ENCODE assay signal across 10 mouse cellular contexts in the genomic region with DNA sequence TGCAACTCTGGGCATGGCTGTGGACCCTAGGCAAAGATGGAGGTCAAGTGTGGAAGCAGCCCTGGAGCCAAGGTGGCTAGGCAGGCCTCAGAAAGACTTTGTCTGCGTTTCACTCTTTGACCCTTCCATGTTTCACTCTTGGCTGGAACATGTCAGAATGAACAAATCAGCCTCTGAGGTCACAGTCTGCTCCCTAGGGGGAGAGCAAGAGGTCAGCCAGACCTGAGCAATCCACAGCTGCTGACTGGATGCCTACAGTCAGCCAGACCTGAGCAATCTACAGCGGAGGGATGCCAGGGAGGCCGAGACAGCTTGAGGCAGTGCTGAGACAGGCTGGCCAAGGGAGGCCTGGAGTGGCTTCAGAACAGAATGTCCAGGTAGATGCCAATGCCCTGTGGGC. TPM values are rescaled to one million over a fixed set of nuclear protein-coding genes. Genes with fewer than 3 reads are reported as not detected.
A peak's percentile ranks its signal among the peaks of the same experiment; 100 is the strongest.
DNase-seq lines count a peak whose midpoint lies in the region; ATAC-seq lines count a peak whose summit lies in the region.
"Had no signal": no experiment of that assay in that cellular context is flagged by ENCODE, and none has a peak within 500 bp of the region (broad histone marks: within the 10 kb centered on the region; RNA-seq: fewer than 3 reads in every experiment).

No protein-coding gene starts in this region.

- no peaks in the 10 kb centered on the region for H3K36me3 ChIP-seq in embryonic facial prominence, embryonic 11.5 days (replicated peaks; ENCODE audit: control insufficient read depth, insufficient read depth, low read depth, low read length)
- H3K36me3 ChIP-seq: embryonic facial prominence, embryonic 13.5 days; hindbrain, embryonic 15.5 days had no signal

- no peak overlapping the region for H3K27ac ChIP-seq in embryonic facial prominence, embryonic 11.5 days (replicated peaks; ENCODE audit: low read depth, low read length)
- H3K27ac ChIP-seq: embryonic facial prominence, embryonic 13.5 days; hindbrain, embryonic 15.5 days had no signal

- H3K4me1 ChIP-seq in embryonic facial prominence, embryonic 11.5 days (ENCODE audit: control insufficient read depth, insufficient read depth, low read length): peaks cover 7% of the 10 kb centered on the region
- H3K4me1 ChIP-seq: hindbrain, embryonic 15.5 days had no signal

- ATAC-seq in embryonic facial prominence, embryonic 11.5 days (replicated peaks; ENCODE audit: insufficient number of reproducible peaks, low FRiP score, low TSS enrichment, low read depth): no peak

- H3K4me2 ChIP-seq in embryonic facial prominence, embryonic 11.5 days (ENCODE audit: low read depth, low read length): no peak overlapping the region
- H3K4me2 ChIP-seq: embryonic facial prominence, embryonic 13.5 days; hindbrain, embryonic 15.5 days had no signal

- no peaks in the 10 kb centered on the region for H3K27me3 ChIP-seq in embryonic facial prominence, embryonic 11.5 days (ENCODE audit: control insufficient read depth, insufficient read depth, low read length)
- H3K27me3 ChIP-seq: embryonic facial prominence, embryonic 13.5 days; hindbrain, embryonic 15.5 days had no signal

- no peak overlapping the region for H3K4me3 ChIP-seq in embryonic facial prominence, embryonic 11.5 days (ENCODE audit: low read depth, low read length)
- H3K4me3 ChIP-seq: embryonic facial prominence, embryonic 13.5 days; hindbrain, embryonic 15.5 days had no signal

- no peaks in the 10 kb centered on the region for H3K9me3 ChIP-seq in embryonic facial prominence, embryonic 11.5 days (replicated peaks; ENCODE audit: control insufficient read depth, low read length)
- H3K9me3 ChIP-seq: hindbrain, embryonic 15.5 days had no signal

- H3K9ac ChIP-seq in embryonic facial prominence, embryonic 11.5 days (replicated peaks; ENCODE audit: low read length): no peak overlapping the region
- H3K9ac ChIP-seq: embryonic facial prominence, embryonic 13.5 days; hindbrain, embryonic 15.5 days had no signal

- 62% methylated on average over 3 of the region's 3 CpGs for WGBS in embryonic facial prominence, embryonic 11.5 days

- DNase-seq in ovary, postnatal 36 days (ENCODE audit: low spot score): peak; percentile 30
- DNase-seq in ovary, postnatal 14 days (ENCODE audit: low spot score): no peak
- DNase-seq in embryonic facial prominence, embryonic 11.5 days (ENCODE audit: low spot score): peak; percentile 52
- DNase-seq in kidney, postnatal 14 days: peak; percentile 75
- DNase-seq in right cerebral cortex, postnatal 25 days: no peak
- no peak for DNase-seq in c-Kit-positive CD71-positive TER-119-positive erythroid progenitor cells, embryonic 14.5 days (ENCODE audit: low spot score)
- DNase-seq in urinary bladder, adult 18-20 months (ENCODE audit: low spot score in 2 of 2): no peak
- DNase-seq: right cerebral cortex, adult 18-20 months had no signal

RNA-seq across cellular contexts. Expression of gene Dpep1, which starts 4.7 kb away (rescaled TPM):
- polyA plus RNA-seq in embryonic facial prominence, embryonic 11.5 days (2014; fragmentation: Nextera tagmentation; extraction: Ambion mirVana): 5.5 TPM in 2 replicates

RNA-seq across cellular contexts. Expression of gene Sult5a1, which starts 23.3 kb away (rescaled TPM):
- polyA plus RNA-seq in embryonic facial prominence, embryonic 11.5 days (2014; fragmentation: Nextera tagmentation; extraction: Ambion mirVana): 8.4 and 10.2 TPM in 2 replicates

RNA-seq across cellular contexts. Expression of gene Chmp1a, which starts 31.2 kb away (rescaled TPM):
- 91.0 and 93.2 TPM in 2 replicates for polyA plus RNA-seq in embryonic facial prominence, embryonic 11.5 days (2014; fragmentation: Nextera tagmentation; extraction: Ambion mirVana)

RNA-seq across cellular contexts. Expression of gene Spata33, which starts 31.2 kb away (rescaled TPM):
- polyA plus RNA-seq in embryonic facial prominence, embryonic 11.5 days (2014; fragmentation: Nextera tagmentation; extraction: Ambion mirVana): 4.5 and 4.8 TPM in 2 replicates

RNA-seq across cellular contexts. Expression of gene Cdk10, which starts 43.3 kb away (rescaled TPM):
- polyA plus RNA-seq in embryonic facial prominence, embryonic 11.5 days (2014; fragmentation: Nextera tagmentation; extraction: Ambion mirVana): 29.9 and 34.5 TPM in 2 replicates

Comparison
In these comparisons a context has a peak if more than half of its experiments do, and no peak if none do; other contexts are left out.
1. DNase-seq: peak in ovary, postnatal 36 days (single experiment), embryonic facial prominence, embryonic 11.5 days (single experiment) and kidney, postnatal 14 days (single experiment); none in ovary, postnatal 14 days (single experiment), right cerebral cortex, postnatal 25 days (single experiment), c-Kit-positive CD71-positive TER-119-positive erythroid progenitor cells, embryonic 14.5 days (single experiment) and urinary bladder, adult 18-20 months (0 of 2).